Mouse (Mus musculus) erythroblast, embryonic 14.5 days (primary cell): ENCODE results near the gene Akap13. TPM values are rescaled to one million over a fixed set of nuclear protein-coding genes. Genes with fewer than 3 reads are reported as not detected.

Experiments used
- H3K27me3 ChIP-seq: 2 replicates; pipeline ENCODE4 v1.6.1; 2012; ENCODE audit warnings: inconsistent platforms; ENCODE audit not compliant: control insufficient read depth
- H3K36me3 ChIP-seq: 2 replicates; pipeline ENCODE4 v1.6.1; 2012; ENCODE audit warnings: mild to moderate bottlenecking, inconsistent platforms; ENCODE audit not compliant: control insufficient read depth
- H3K4me1 ChIP-seq: 2 replicates; pipeline ENCODE4 v1.6.1; 2012; ENCODE audit warnings: inconsistent platforms; ENCODE audit not compliant: control insufficient read depth
- H3K4me3 ChIP-seq: replicated peaks from 2 replicates; pipeline ENCODE3; 2012; ENCODE audit warnings: moderate library complexity, mild to moderate bottlenecking, inconsistent platforms
- H3K9me3 ChIP-seq: 2 replicates; pipeline ENCODE4 v1.6.1; 2012; ENCODE audit warnings: low read length, inconsistent platforms, mixed read lengths; ENCODE audit not compliant: control insufficient read depth
- GATA1 ChIP-seq: IDR thresholded peaks from 2 replicates; pipeline ENCODE4 v1.6.1; 2012; ENCODE audit warnings: low read length, inconsistent platforms, mixed read lengths
- TAL1 ChIP-seq: IDR thresholded peaks from 3 replicates; pipeline ENCODE4 v1.6.1; 2012; ENCODE audit warnings: low read length, inconsistent platforms, mixed read lengths
- polyA plus RNA-seq: library from polyadenylated mRNA; stranded (reverse); fragments of >175 nt; gene quantifications from 2 replicates; pipeline ENCODE4 v1.2.3, GENCODE M21; 2012

Akap13 gene
- polyA plus RNA-seq, 1 experiment: 1.8 TPM

DNA sequence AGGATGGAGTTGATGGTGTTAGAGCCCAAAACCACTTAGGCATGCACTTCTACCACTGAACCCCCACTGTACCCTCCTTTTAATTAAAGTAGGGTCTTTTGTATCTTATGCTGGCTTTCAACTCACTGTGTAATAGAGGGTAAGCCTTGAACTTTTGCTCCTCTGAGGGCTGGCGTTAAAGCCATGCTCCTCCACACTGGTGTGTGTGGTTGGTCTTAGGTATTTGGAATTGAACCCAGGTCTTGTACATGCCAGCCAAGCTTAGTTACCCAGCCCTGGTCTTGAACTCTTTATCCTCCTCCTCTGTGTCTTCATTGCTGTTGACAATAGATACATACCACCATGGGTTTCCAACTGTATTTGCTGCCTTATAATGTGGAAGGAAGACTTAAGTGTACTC, 18.0 kb downstream of the Akap13 start:
- Histone ChIP-seq H3K4me1 (no peaks in the 10 kb centered on the region), H3K9me3 (no peaks in the 10 kb centered on the region), H3K27me3 (no peaks in the 10 kb centered on the region), H3K4me3 (no peak overlapping the region), H3K36me3 (no peaks in the 10 kb centered on the region)
- no peak for TF ChIP-seq GATA1
- no peak for TF ChIP-seq TAL1

DNA sequence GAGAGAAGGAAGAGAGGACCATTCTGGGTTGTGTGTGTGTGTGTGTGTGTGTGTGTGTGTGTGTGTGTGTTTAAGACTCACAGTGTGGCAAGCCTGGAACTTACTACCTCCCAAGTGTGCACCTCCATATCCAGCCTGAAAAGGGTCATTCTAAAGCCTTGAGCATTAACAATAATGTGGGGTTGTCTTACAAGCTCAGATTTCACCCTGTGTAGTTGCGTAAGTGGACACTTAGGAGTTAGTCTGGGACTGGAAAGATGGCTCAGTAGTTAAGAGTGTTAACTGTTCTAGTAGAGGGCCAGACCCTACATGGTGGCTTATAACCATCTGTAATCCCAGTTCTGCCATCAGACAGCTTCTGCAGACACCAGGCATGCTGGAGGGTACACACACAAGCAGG, 18.7 kb downstream of the Akap13 start:
- H3K36me3 ChIP-seq: no peaks in the 10 kb centered on the region
- H3K27me3 ChIP-seq: no peaks in the 10 kb centered on the region
- TF ChIP-seq TAL1 (no peak), GATA1 (no peak)
- H3K4me3 ChIP-seq: no peak overlapping the region
- H3K4me1 ChIP-seq: no peaks in the 10 kb centered on the region
- H3K9me3 ChIP-seq: no peaks in the 10 kb centered on the region

DNA sequence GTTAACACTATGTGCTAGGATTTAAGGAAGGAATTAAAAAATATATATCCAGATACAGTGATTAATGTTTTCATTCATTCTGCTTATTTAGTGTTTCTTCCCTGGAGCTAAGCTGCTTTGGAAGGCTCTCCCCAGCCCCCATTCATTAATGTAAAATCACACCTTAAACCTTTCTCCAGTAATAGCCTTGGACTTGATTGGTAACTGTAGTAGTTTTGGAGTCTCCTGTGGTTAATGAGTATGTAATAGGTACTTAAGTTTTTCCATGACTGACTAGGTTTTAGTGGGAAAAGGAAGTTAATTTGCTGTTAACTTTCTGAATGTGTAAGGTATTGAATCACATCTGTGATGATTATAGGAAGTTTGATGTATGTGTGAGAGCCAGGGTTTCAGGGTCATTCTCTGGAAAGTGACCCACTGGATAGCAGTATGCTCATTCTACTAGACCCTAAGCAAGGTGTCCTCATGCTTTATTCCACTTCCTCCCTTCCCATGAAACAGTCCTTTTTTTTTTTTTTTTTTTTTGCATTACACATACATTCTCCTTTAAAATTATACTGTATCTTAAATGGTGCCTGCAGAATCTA, 19.3 kb downstream of the Akap13 start:
- no peaks in the 10 kb centered on the region for H3K9me3 ChIP-seq
- no peaks in the 10 kb centered on the region for H3K4me1 ChIP-seq
- TF ChIP-seq GATA1: no peak
- TF ChIP-seq TAL1: no peak
- no peaks in the 10 kb centered on the region for H3K27me3 ChIP-seq
- no peaks in the 10 kb centered on the region for H3K36me3 ChIP-seq
- H3K4me3 ChIP-seq: no peak overlapping the region

DNA sequence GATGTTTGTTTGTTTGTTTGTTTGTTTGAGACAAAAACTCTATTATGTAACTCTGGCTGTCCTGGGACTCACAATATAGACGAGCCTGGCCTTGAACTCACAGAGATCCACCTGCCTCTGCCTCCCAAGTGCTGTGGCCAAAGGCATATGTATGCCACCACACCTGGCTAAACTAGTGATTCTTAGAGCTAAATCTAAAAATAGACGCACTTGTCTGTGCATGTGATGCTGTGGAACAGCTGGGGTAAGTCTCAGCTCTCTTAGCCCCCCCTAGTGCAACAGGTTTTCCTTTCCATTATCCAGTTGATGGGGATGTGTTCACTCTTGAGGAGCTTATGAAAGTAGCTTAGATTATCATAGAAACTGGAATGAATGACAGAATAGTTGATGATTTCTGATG, 22.7 kb downstream of the Akap13 start:
- no peaks in the 10 kb centered on the region for H3K4me1 ChIP-seq
- H3K4me3 ChIP-seq: no peak overlapping the region
- H3K36me3 ChIP-seq: no peaks in the 10 kb centered on the region
- no peaks in the 10 kb centered on the region for H3K9me3 ChIP-seq
- H3K27me3 ChIP-seq: no peaks in the 10 kb centered on the region
- TF ChIP-seq GATA1: no peak
- no peak for TF ChIP-seq TAL1

DNA sequence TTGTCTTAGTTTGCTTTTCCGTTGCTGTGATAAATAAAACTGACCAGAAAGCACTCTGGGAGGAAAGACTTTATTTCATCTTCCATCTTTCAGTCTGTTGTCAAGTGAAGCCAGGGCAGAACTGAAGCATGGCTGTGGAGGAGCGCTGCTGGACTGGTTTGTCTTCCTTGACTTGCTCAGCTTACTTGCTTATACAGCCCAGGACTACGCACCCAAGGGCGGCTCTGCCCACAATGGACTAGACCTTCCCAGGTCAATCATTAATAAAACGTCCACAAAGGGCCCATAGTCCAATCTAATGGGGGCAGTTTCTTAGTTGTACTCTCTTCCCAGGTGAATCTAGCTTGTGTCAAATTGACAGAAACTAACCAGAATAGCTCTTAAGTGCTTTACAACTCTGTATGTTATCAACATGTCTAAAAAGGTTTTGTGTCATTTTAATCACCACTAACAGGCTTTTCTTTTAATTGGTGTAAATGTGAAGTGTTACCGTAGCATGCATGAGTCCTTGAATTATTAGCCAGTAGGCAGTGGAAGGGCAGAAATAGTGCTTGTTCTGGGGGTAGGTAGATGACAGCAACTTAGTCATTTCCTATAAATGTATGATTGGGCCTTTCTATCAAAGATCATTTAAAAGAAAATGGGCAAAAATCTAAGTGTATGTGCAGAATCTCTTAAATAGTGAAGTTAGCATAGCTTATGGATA, 25.5 kb downstream of the Akap13 start:
- TF ChIP-seq TAL1 (no peak), GATA1 (no peak)
- Histone ChIP-seq H3K4me3 (no peak overlapping the region), H3K36me3 (no peaks in the 10 kb centered on the region), H3K4me1 (no peaks in the 10 kb centered on the region), H3K9me3 (no peaks in the 10 kb centered on the region), H3K27me3 (no peaks in the 10 kb centered on the region)

- no peaks in the 10 kb centered on the region for H3K4me1 ChIP-seq
- TF ChIP-seq TAL1: no peak
- TF ChIP-seq GATA1: no peak
- H3K9me3 ChIP-seq: no peaks in the 10 kb centered on the region
Observed at GRCm38 (mm10) chr7:75486031-75486430, 30.7 kb downstream of the Akap13 start.

DNA sequence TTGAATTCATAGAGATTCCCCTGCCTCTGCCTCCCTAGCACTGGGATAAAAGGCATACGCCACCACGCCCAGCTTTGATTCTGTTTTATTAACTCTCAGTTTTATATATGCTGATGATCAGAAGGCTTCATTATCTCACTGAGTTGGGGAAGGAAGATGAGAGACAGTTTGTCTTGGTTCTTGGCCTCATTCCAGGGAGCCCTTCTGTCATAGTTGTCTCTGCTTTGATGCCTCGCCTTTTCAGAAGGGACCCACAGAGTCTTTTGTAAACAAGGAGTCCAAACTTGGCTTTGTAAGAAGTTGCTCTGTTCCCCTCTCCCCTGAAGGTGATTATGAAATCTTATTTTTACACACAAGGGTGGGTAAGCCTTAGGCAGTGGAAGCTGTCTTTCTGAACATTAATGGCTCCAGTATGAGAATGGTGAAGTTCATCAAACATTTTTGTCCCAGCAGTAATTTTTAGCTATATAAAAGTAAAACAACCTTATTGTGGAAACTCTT, 40.7 kb downstream of the Akap13 start:
- no peak overlapping the region for H3K4me3 ChIP-seq
- H3K36me3 ChIP-seq: no peaks in the 10 kb centered on the region
- no peaks in the 10 kb centered on the region for H3K4me1 ChIP-seq

More at GRCm38 (mm10) chr7:75486031-75486430, 30.7 kb downstream of the Akap13 start:
- Histone ChIP-seq H3K36me3 (no peaks in the 10 kb centered on the region), H3K4me3 (no peak overlapping the region), H3K27me3 (no peaks in the 10 kb centered on the region)

GRCm38 (mm10) chr7:75498627-75499026, 43.3 kb downstream of the Akap13 start:
- Histone ChIP-seq H3K4me3 (no peak overlapping the region), H3K27me3 (no peaks in the 10 kb centered on the region), H3K4me1 (no peaks in the 10 kb centered on the region), H3K9me3 (no peaks in the 10 kb centered on the region), H3K36me3 (no peaks in the 10 kb centered on the region)
- no peak for TF ChIP-seq GATA1
- TF ChIP-seq TAL1: no peak

More for the DNA sequence above, 40.7 kb downstream of the Akap13 start:
- H3K27me3 ChIP-seq: no peaks in the 10 kb centered on the region
- TF ChIP-seq GATA1: no peak
- TF ChIP-seq TAL1: no peak
- H3K9me3 ChIP-seq: no peaks in the 10 kb centered on the region

GRCm38 (mm10) chr7:75499271-75499670, 43.9 kb downstream of the Akap13 start:
- no peaks in the 10 kb centered on the region for H3K4me1 ChIP-seq
- no peaks in the 10 kb centered on the region for H3K9me3 ChIP-seq
- no peaks in the 10 kb centered on the region for H3K27me3 ChIP-seq
- no peaks in the 10 kb centered on the region for H3K36me3 ChIP-seq
- TF ChIP-seq TAL1 (no peak), GATA1 (no peak)
- H3K4me3 ChIP-seq: no peak overlapping the region
